Mouse (Mus musculus) brown adipose tissue, adult 24 weeks (tissue): ENCODE results near the gene Gm13084. TPM values are rescaled to one million over a fixed set of nuclear protein-coding genes. Genes with fewer than 3 reads are reported as not detected.
"Not testable (repeated sequence)": the region's sequence is repeated elsewhere in the genome, so short reads cannot be mapped to it uniquely, and the experiment has no call there.

Experiments used
- H3K27ac ChIP-seq: fragments of 200-500 bp; replicated peaks from 2 replicates; pipeline ENCODE4 v1.5.1; 2012; ENCODE audit warnings: low read depth, mild to moderate bottlenecking, low read length
- H3K4me1 ChIP-seq: fragments of 200-500 bp; 2 replicates; pipeline ENCODE4 v1.6.1; 2012; ENCODE audit warnings: low read length, mixed read lengths; ENCODE audit not compliant: control insufficient read depth, insufficient read depth, insufficient read length
- H3K4me3 ChIP-seq: fragments of 200-500 bp; 2 replicates; pipeline ENCODE4 v1.5.1; 2012; ENCODE audit warnings: low read depth, mild to moderate bottlenecking, low read length, moderate library complexity; ENCODE audit not compliant: insufficient read depth
- polyA plus RNA-seq: library from polyadenylated mRNA; stranded (reverse); fragments of >200 nt; gene quantifications from 2 replicates; pipeline ENCODE4 v1.2.4, GENCODE M21; 2012; ENCODE audit not compliant: missing spikeins, insufficient read depth, insufficient read length

The Gm13084 gene
- polyA plus RNA-seq: not detected in 2 replicates

DNA sequence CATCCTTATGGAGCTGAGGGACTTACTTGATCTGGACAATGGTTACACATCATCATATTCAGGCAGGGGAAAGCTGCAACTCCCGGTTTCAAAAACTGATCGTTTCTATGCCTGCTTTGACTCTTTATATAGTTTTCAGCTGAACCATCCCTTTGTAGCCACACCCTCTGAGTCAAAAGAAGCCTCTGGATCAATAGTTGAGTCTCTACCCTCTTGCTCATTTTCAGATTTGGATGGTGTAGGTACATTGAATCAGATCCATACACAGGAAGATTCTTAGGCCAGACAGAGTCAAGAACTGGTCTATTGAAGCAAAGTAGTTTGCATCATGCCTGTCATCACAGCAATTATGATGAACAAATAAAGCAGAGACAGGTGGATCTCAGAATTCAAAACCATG is at the start of gene Gm13084:
Gene Gm13084 (minus strand): TSS at position 101 of the 400 bp plus-strand sequence.
- no peaks in the 10 kb centered on the region for H3K4me1 ChIP-seq
- no peak within 1 kb of the TSS for H3K27ac ChIP-seq
- no peak within 1 kb of the TSS for H3K4me3 ChIP-seq

DNA sequence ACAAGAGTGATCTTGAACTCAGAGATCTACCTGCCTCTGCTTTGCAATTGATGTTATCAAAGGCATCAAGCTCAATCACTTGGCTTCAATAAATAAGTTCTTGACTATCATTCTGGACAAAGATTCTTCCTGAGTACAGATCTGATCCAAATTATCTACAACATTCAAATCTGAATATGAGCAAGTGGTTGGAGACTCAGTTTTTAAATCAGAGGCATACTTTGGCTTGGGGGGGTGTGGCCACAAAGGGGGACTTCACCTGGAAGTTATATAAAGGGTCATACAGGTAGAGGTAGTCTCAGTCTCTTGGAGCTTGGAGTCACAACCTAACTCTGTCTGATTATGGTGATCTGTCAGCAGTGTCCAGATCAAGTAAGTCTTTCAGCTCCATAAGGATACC is 30.3 kb upstream of the Gm13084 start, which contains the start of gene Gm13103:
Gene Gm13103 (plus strand): TSS at position 301 of the 400 bp plus-strand sequence.
- H3K4me1 ChIP-seq, H3K4me3 ChIP-seq, H3K27ac ChIP-seq: not testable (repeated sequence)

DNA sequence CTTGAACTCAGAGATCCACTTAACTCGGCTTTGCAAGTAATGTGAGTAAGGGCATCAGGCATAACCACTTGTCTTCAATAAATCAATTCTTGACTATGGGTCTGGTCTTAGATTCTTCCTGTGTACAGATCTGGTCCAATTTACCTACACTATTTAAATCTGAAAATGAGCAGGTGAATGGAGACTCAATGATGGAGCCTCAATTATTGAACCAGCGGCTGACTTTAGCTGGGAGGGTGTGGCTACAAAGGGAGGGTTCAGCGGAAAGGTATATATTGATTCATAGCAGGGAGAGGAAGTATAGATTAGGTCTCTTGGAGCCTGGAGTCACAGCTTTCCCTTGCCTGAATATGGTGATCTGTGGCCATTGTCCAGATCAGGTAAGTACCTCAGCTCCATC is 26.8 kb downstream of the Gm13084 start, which contains the start of gene Gm13023:
Gene Gm13023 (plus strand): TSS at position 301 of the 400 bp plus-strand sequence.
- H3K27ac ChIP-seq, H3K4me1 ChIP-seq, H3K4me3 ChIP-seq: not testable (repeated sequence)

Other genes starting within 250 kb of the Gm13084 start
- not detected in 2 replicates for gene Gm13083, start 201.1 kb downstream of the Gm13084 start, polyA plus RNA-seq
- not detected in 2 replicates for gene Gm13088, start 158.8 kb downstream of the Gm13084 start, polyA plus RNA-seq
- not detected in 2 replicates for gene Gm13089, start 113.4 kb downstream of the Gm13084 start, polyA plus RNA-seq
- gene Gm13078, start 96.6 kb downstream of the Gm13084 start, polyA plus RNA-seq: not detected in 2 replicates
- not detected in 2 replicates for gene Gm13023, start 26.7 kb downstream of the Gm13084 start, polyA plus RNA-seq
- gene Gm13103, start 30.4 kb upstream of the Gm13084 start, polyA plus RNA-seq: not detected in 2 replicates
- not detected in 2 replicates for gene Pramef6, start 84.3 kb upstream of the Gm13084 start, polyA plus RNA-seq
- not detected in 2 replicates for gene Pramef25, start 134.9 kb upstream of the Gm13084 start, polyA plus RNA-seq
- gene Gm13101, start 150.9 kb upstream of the Gm13084 start, polyA plus RNA-seq: not detected in 2 replicates
- not detected in 2 replicates for gene Pramef17, start 178.3 kb upstream of the Gm13084 start, polyA plus RNA-seq
- not detected in 2 replicates for gene Pramel4, start 243.0 kb upstream of the Gm13084 start, polyA plus RNA-seq